Mouse (Mus musculus): Measurements from ENCODE around the gene Cyp27a1.

Gene Cyp27a1

DNA sequence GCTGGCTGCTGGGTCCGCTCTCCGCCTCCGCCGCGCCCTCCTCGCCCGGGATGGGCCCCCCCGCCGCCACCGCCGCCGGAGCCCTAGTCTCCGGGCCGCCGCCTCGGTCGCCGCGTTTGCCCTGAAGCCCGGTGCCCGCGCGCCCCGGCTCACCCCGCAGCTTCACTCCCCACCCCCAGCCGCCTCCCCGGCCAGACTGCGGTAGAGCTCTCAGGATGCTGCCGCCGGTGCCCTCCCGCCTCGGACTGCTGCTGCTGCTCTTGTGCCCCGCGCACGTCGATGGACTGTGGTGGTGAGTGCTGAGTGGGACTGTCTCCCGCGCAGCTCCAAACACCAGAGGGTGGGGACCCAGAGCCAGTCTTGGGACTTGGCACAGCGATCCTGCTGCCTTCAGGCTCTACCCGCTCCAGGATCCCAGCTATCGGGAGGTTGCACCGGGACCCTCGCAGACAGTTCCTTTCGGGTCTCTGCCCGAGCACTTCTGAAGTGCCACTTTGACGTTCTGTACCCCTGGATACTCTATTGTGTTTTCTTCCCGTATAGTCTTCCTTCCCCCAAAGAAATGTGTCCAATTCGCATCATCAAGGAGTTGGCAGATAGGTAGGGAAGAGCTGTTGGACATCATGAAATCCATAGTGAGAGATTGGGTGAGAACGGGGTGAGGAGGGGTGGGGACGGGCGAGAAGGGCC, 58.7 kb downstream of the Cyp27a1 start:
- no peak for DNase-seq (ENCODE audit: low spot score in 2 of 2)

- DNase-seq (ENCODE audit: low spot score in 2 of 2): peak; percentile 67 to 68
Measured at GRCm38 (mm10) chr1:74773136-74773535, 59.8 kb downstream of the Cyp27a1 start.

- DNase-seq (ENCODE audit: low spot score in 2 of 2): no peak
Measured at GRCm38 (mm10) chr1:74774062-74774461, 60.7 kb downstream of the Cyp27a1 start.

DNA sequence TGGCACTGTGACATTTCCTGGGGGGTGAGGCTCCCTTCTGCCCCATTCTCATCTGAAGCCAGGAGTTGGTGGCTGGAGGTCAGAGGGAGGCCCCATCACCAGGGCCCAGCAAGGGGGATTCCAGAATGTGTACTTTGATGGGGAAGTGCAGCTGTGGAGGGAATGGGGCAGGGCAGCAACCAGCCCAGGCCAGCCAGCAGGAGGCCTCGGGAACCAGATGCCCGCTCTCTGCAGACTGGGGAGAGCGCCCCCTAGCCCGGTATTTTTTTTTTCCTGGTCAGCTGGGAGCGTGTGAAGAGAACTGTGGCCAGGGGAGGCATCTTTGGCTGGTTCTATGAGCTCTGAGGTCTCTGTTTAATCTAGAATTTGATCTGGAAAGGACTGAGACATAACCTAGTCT, 62.4 kb downstream of the Cyp27a1 start:
- DNase-seq (ENCODE audit: low spot score in 2 of 2): peak in 1 of 2 experiments; percentile 41

DNA sequence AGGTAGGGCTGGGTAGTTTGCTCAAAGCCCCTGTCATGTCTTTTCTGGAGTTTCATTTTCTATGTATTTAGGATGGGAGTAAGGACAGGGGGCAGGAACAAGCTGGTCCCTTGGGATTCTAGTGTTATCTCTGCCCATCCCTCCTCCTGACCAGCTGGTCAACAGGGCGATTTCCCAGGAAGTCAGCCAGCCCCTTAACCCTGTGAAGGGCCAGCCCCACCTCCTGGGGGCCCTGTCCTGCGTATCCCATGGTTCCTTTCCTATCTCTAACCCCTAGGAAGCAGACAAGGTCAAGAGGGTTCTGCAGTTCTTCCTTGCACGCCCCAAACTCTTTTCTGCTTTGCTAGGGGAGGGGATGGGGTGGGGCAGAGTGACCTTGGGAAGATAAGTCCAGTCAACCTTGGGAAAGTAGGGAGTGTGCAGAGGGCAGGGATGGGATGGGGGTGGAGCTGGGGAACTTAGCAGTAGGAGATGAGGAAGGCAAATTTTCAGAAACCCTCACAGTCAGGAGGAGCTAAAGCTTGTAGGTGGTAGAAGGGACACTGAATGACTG, 65.6 kb downstream of the Cyp27a1 start:
- no peak for DNase-seq (ENCODE audit: low spot score in 2 of 2)

GRCm38 (mm10) chr1:74782045-74782444, 68.7 kb downstream of the Cyp27a1 start:
- no peak for DNase-seq (ENCODE audit: low spot score in 2 of 2)

- no peak for DNase-seq (ENCODE audit: low spot score in 2 of 2)
Measured at GRCm38 (mm10) chr1:74783554-74783953, 70.2 kb downstream of the Cyp27a1 start.

GRCm38 (mm10) chr1:74784041-74784759, 70.8 kb downstream of the Cyp27a1 start:
- peak in 1 of 2 experiments; percentile 64 for DNase-seq (ENCODE audit: low spot score in 2 of 2)
